Mouse (Mus musculus) CH12.LX (cell line): ENCODE data around the gene Eva1b.

Experiments used
- CTCF ChIP-seq, 2 experiments: IDR thresholded peaks in 1 of 2; conservative IDR thresholded peaks in 1 of 2; 2 replicates each; pipeline ENCODE4 v1.5.1; 2011 to 2012; ENCODE audit warnings: low read depth in 2 of 2, low read length in 2 of 2, improper control_type of control experiment in 1 of 2, inconsistent platforms in 1 of 2, mild to moderate bottlenecking in 1 of 2, moderate library complexity in 1 of 2
- EP300 ChIP-seq: IDR thresholded peaks from 2 replicates; pipeline ENCODE4 v1.6.1; 2011; ENCODE audit warnings: low read length, improper control_type of control experiment
- JUN ChIP-seq: IDR thresholded peaks from 2 replicates; pipeline ENCODE4 v1.6.1; 2011; ENCODE audit warnings: low read depth, mild to moderate bottlenecking, low read length, improper control_type of control experiment, moderate library complexity; ENCODE audit not compliant: insufficient read depth
- KAT2A ChIP-seq: IDR thresholded peaks from 2 replicates; pipeline ENCODE4 v1.6.1; 2012; ENCODE audit warnings: low read length, improper control_type of control experiment, inconsistent platforms; ENCODE audit not compliant: insufficient replicate concordance
- MAFK ChIP-seq: IDR thresholded peaks from 2 replicates; pipeline ENCODE4 v1.6.1; 2011; ENCODE audit warnings: low read length, improper control_type of control experiment; ENCODE audit not compliant: insufficient replicate concordance
- MXI1 ChIP-seq: IDR thresholded peaks from 2 replicates; pipeline ENCODE4 v1.6.1; 2011; ENCODE audit warnings: mild to moderate bottlenecking, low read depth, low read length, improper control_type of control experiment
- NRF1 ChIP-seq: IDR thresholded peaks from 2 replicates; pipeline ENCODE4 v1.6.1; 2014; ENCODE audit warnings: low read depth, mild to moderate bottlenecking, inconsistent platforms, low read length, improper control_type of control experiment, moderate library complexity
- POLR2A ChIP-seq: IDR thresholded peaks from 2 replicates; pipeline ENCODE4 v1.6.1; 2011; ENCODE audit warnings: low read depth, mild to moderate bottlenecking, improper control_type of control experiment, low read length
- UBTF ChIP-seq: IDR thresholded peaks from 2 replicates; pipeline ENCODE4 v1.6.1; 2012; ENCODE audit warnings: low read depth, mild to moderate bottlenecking, inconsistent platforms, low read length, improper control_type of control experiment, moderate library complexity
- USF1 ChIP-seq: IDR thresholded peaks from 2 replicates; pipeline ENCODE4 v1.6.1; 2014; ENCODE audit warnings: low read depth, mild to moderate bottlenecking, inconsistent platforms, low read length, improper control_type of control experiment
- USF2 ChIP-seq: conservative IDR thresholded peaks from 2 replicates; pipeline ENCODE4 v1.6.1; 2011; ENCODE audit warnings: low read depth, low read length, improper control_type of control experiment
- ZC3H11A ChIP-seq: IDR thresholded peaks from 2 replicates; pipeline ENCODE4 v1.6.1; 2012; ENCODE audit warnings: low read depth, mild to moderate bottlenecking, inconsistent platforms, low read length, improper control_type of control experiment
- ZKSCAN1 ChIP-seq: IDR thresholded peaks from 2 replicates; pipeline ENCODE4 v1.6.1; 2012; ENCODE audit warnings: low read depth, inconsistent platforms, low read length, improper control_type of control experiment, borderline replicate concordance

DNA sequence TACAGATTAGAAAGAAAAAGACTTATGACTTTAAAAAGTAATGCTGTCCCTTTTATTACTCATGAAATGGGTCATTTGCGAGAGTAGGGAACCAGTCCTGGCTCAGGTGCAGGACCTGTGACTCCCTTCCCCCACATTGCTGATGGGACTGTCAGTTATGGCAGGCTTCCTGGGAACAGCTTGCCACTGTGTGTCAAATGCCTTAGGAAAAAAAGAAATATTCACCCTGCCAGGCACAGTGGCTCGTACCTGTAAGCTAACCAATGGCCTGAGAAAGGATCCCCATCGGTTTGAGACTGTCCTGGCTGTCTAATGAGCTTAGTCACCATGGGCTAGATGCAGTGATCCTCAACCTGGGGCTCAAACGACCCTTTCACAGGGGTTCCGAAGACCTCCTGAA lies 27.5 kb upstream of the Eva1b start:
- TF ChIP-seq CTCF (conservative IDR thresholded peaks at IDR 0.05 in 1 of 2, IDR thresholded peaks at IDR 0.05 in 1 of 2; ENCODE audit: low read depth in 2 of 2, low read length in 2 of 2), result no peak
- no peak for TF ChIP-seq JUN
- TF ChIP-seq USF1, result no peak
- TF ChIP-seq POLR2A, result no peak
- TF ChIP-seq UBTF, result no peak
- no peak for TF ChIP-seq ZKSCAN1
- TF ChIP-seq NRF1, result no peak
- no peak for TF ChIP-seq ZC3H11A
- TF ChIP-seq MAFK, result no peak
- TF ChIP-seq USF2, result no peak
- TF ChIP-seq EP300, result no peak
- no peak for TF ChIP-seq MXI1
- TF ChIP-seq KAT2A, result no peak
